Mouse (Mus musculus) MEL (cell line): ENCODE results near the gene Wdr89. TPM values are rescaled to one million over a fixed set of nuclear protein-coding genes. Genes with fewer than 3 reads are reported as not detected.

Experiments
- DNase-seq: peaks from one replicate; pipeline ENCODE4 v3.0.0; 2011; ENCODE audit warnings: low read depth, low spot score
- H3K27ac ChIP-seq: 2 replicates; pipeline ENCODE4 v1.5.1; 2012; ENCODE audit warnings: low read depth, mild to moderate bottlenecking, control low read depth, low read length, moderate library complexity; ENCODE audit not compliant: control insufficient read depth
- H3K27me3 ChIP-seq, 2 experiments: fragments of 150-350 bp in 1 of 2; sonication (generic) in 1 of 2; 2 replicates each; pipeline ENCODE4 v1.6.1; 2012; ENCODE audit warnings: low read length in 2 of 2, mild to moderate bottlenecking in 2 of 2, improper control_type of control experiment in 1 of 2, moderate library complexity in 1 of 2; ENCODE audit not compliant: insufficient read depth in 2 of 2, control insufficient read depth in 1 of 2
- H3K36me3 ChIP-seq, 2 experiments: 2 replicates each; pipeline ENCODE4 v1.6.1; 2012 to 2014; ENCODE audit warnings: low read length in 2 of 2, improper control_type of control experiment in 1 of 2, inconsistent platforms in 1 of 2, mild to moderate bottlenecking in 1 of 2; ENCODE audit not compliant: insufficient read depth in 2 of 2, control insufficient read depth in 1 of 2
- H3K4me1 ChIP-seq, 2 experiments: fragments of 150-350 bp in 1 of 2; sonication (generic) in 1 of 2; 2 replicates each; pipeline ENCODE4 v1.6.1; 2012; ENCODE audit warnings: low read length in 2 of 2, improper control_type of control experiment in 1 of 2, mild to moderate bottlenecking in 1 of 2; ENCODE audit not compliant: insufficient read depth in 2 of 2, control insufficient read depth in 1 of 2
- H3K4me3 ChIP-seq, 2 experiments: fragments of 150-350 bp in 1 of 2; sonication (generic) in 1 of 2; 2 replicates each; pipeline ENCODE4 v1.5.1; 2012; ENCODE audit warnings: low read depth in 2 of 2, low read length in 2 of 2, mild to moderate bottlenecking in 2 of 2, moderate library complexity in 2 of 2, control low read depth in 1 of 2, improper control_type of control experiment in 1 of 2; ENCODE audit not compliant: control insufficient read depth in 1 of 2, insufficient read depth in 1 of 2
- H3K79me2 ChIP-seq: 2 replicates; pipeline ENCODE4 v1.6.1; 2012; ENCODE audit warnings: mild to moderate bottlenecking, low read length, moderate library complexity; ENCODE audit not compliant: control insufficient read depth, poor library complexity, insufficient read depth
- H3K9ac ChIP-seq: 2 replicates; pipeline ENCODE4 v1.6.1; 2012; ENCODE audit warnings: low read depth, mild to moderate bottlenecking, control low read depth, low read length, moderate library complexity; ENCODE audit not compliant: control insufficient read depth, poor library complexity, severe bottlenecking
- H3K9me3 ChIP-seq: fragments of 150-350 bp; sonication (generic); replicated peaks from 2 replicates; pipeline ENCODE4 v1.6.1; 2012; ENCODE audit warnings: mild to moderate bottlenecking, low read length, improper control_type of control experiment, moderate library complexity; ENCODE audit not compliant: insufficient read depth
- CHD1 ChIP-seq: IDR thresholded peaks from 2 replicates; pipeline ENCODE4 v1.6.1; 2012; ENCODE audit warnings: low read depth, mild to moderate bottlenecking, inconsistent platforms, low read length, improper control_type of control experiment
- CTCF ChIP-seq, 3 experiments: IDR thresholded peaks in 2 of 3; conservative IDR thresholded peaks in 1 of 3; 2 replicates each; pipeline ENCODE4 v1.5.1; 2011 to 2012; ENCODE audit warnings: low read length in 3 of 3, low read depth in 2 of 3, mild to moderate bottlenecking in 2 of 3, improper control_type of control experiment in 1 of 3, inconsistent platforms in 1 of 3, mixed read lengths in 1 of 3, moderate library complexity in 1 of 3; ENCODE audit not compliant: control insufficient read depth in 1 of 3, insufficient read depth in 1 of 3, poor library complexity in 1 of 3, severe bottlenecking in 1 of 3
- E2F4 ChIP-seq: IDR thresholded peaks from 2 replicates; pipeline ENCODE4 v1.6.1; 2011; ENCODE audit warnings: low read depth, low read length, improper control_type of control experiment, borderline replicate concordance
- ELF1 ChIP-seq: IDR thresholded peaks from 2 replicates; pipeline ENCODE4 v1.6.1; 2014; ENCODE audit warnings: low read depth, mild to moderate bottlenecking, inconsistent platforms, low read length, improper control_type of control experiment, moderate library complexity
- EP300 ChIP-seq, 2 experiments: IDR thresholded peaks; 2 replicates each; pipeline ENCODE4 v1.6.1; 2011; ENCODE audit warnings: improper control_type of control experiment in 2 of 2, low read length in 2 of 2, low read depth in 1 of 2, mild to moderate bottlenecking in 1 of 2
- ETS1 ChIP-seq: IDR thresholded peaks from 2 replicates; pipeline ENCODE4 v1.6.1; 2012; ENCODE audit warnings: low read depth, mild to moderate bottlenecking, inconsistent platforms, low read length, improper control_type of control experiment, moderate library complexity
- GABPA ChIP-seq: IDR thresholded peaks from 2 replicates; pipeline ENCODE4 v1.6.1; 2012; ENCODE audit warnings: low read depth, mild to moderate bottlenecking, inconsistent platforms, low read length, improper control_type of control experiment, moderate library complexity
- GATA1 ChIP-seq: IDR thresholded peaks from 2 replicates; pipeline ENCODE4 v1.6.1; 2011; ENCODE audit warnings: low read depth, low read length, improper control_type of control experiment
- JUND ChIP-seq: IDR thresholded peaks from 2 replicates; pipeline ENCODE4 v1.6.1; 2011; ENCODE audit warnings: low read depth, mild to moderate bottlenecking, improper control_type of control experiment, low read length
- MAX ChIP-seq: IDR thresholded peaks from 2 replicates; pipeline ENCODE4 v1.6.1; 2011; ENCODE audit warnings: low read length, improper control_type of control experiment
- MAZ ChIP-seq: IDR thresholded peaks from 2 replicates; pipeline ENCODE4 v1.6.1; 2012; ENCODE audit warnings: low read depth, mild to moderate bottlenecking, inconsistent platforms, low read length, improper control_type of control experiment
- MEF2A ChIP-seq: IDR thresholded peaks from 2 replicates; pipeline ENCODE4 v1.6.1; 2014; ENCODE audit warnings: low read depth, mild to moderate bottlenecking, inconsistent platforms, low read length, improper control_type of control experiment; ENCODE audit not compliant: poor library complexity, insufficient replicate concordance, severe bottlenecking; ENCODE audit errors: extremely low read depth
- MXI1 ChIP-seq: IDR thresholded peaks from 2 replicates; pipeline ENCODE4 v1.6.1; 2011; ENCODE audit warnings: mild to moderate bottlenecking, low read depth, low read length, improper control_type of control experiment
- MYB ChIP-seq: IDR thresholded peaks from 2 replicates; pipeline ENCODE4 v1.6.1; 2011; ENCODE audit warnings: mild to moderate bottlenecking, low read depth, low read length, improper control_type of control experiment
- NELFE ChIP-seq: IDR thresholded peaks from 2 replicates; pipeline ENCODE4 v1.6.1; 2011; ENCODE audit warnings: low read depth, low read length, improper control_type of control experiment
- POLR2AphosphoS2 ChIP-seq: IDR thresholded peaks from 2 replicates; pipeline ENCODE4 v1.6.1; 2011; ENCODE audit warnings: low read length, improper control_type of control experiment
- POLR2AphosphoS5 ChIP-seq: IDR thresholded peaks from 2 replicates; pipeline ENCODE4 v1.6.1; 2012; ENCODE audit warnings: low read depth, borderline replicate concordance, mild to moderate bottlenecking, inconsistent platforms, low read length, moderate library complexity, mixed read lengths
- RAD21 ChIP-seq: IDR thresholded peaks from 2 replicates; pipeline ENCODE4 v1.6.1; 2011; ENCODE audit warnings: mild to moderate bottlenecking, low read depth, low read length, improper control_type of control experiment
- RCOR1 ChIP-seq: IDR thresholded peaks from 2 replicates; pipeline ENCODE4 v1.6.1; 2012; ENCODE audit warnings: low read depth, mild to moderate bottlenecking, inconsistent platforms, low read length, improper control_type of control experiment
- SMC3 ChIP-seq: IDR thresholded peaks from 2 replicates; pipeline ENCODE4 v1.6.1; 2011; ENCODE audit warnings: low read depth, low read length, improper control_type of control experiment
- TAL1 ChIP-seq: IDR thresholded peaks from 2 replicates; pipeline ENCODE4 v1.6.1; 2012; ENCODE audit warnings: mild to moderate bottlenecking, inconsistent platforms, low read length, moderate library complexity, mixed read lengths
- TCF12 ChIP-seq: IDR thresholded peaks from 2 replicates; pipeline ENCODE4 v1.6.1; 2014; ENCODE audit warnings: low read depth, mild to moderate bottlenecking, inconsistent platforms, low read length, improper control_type of control experiment, moderate library complexity
- UBTF ChIP-seq: IDR thresholded peaks from 2 replicates; pipeline ENCODE4 v1.6.1; 2012; ENCODE audit warnings: low read depth, mild to moderate bottlenecking, inconsistent platforms, low read length, improper control_type of control experiment, moderate library complexity, borderline replicate concordance; ENCODE audit not compliant: insufficient read depth
- USF1 ChIP-seq: IDR thresholded peaks from 2 replicates; pipeline ENCODE4 v1.6.1; 2014; ENCODE audit warnings: low read depth, mild to moderate bottlenecking, inconsistent platforms, low read length, improper control_type of control experiment, moderate library complexity
- USF2 ChIP-seq, 2 experiments: IDR thresholded peaks; 2 replicates each; pipeline ENCODE4 v1.6.1; 2011 to 2012; ENCODE audit warnings: improper control_type of control experiment in 2 of 2, low read length in 2 of 2, borderline replicate concordance in 1 of 2, inconsistent platforms in 1 of 2, low read depth in 1 of 2, mild to moderate bottlenecking in 1 of 2; ENCODE audit not compliant: insufficient read depth in 1 of 2
- ZKSCAN1 ChIP-seq: IDR thresholded peaks from 2 replicates; pipeline ENCODE4 v1.6.1; 2012; ENCODE audit warnings: low read depth, mild to moderate bottlenecking, inconsistent platforms, low read length, improper control_type of control experiment, moderate library complexity
- ZMIZ1 ChIP-seq: IDR thresholded peaks from 2 replicates; pipeline ENCODE4 v1.6.1; 2012; ENCODE audit warnings: low read depth, mild to moderate bottlenecking, inconsistent platforms, low read length, improper control_type of control experiment, moderate library complexity
- polyA plus RNA-seq, 2 experiments: library from polyadenylated mRNA; stranded (reverse) in 1 of 2; unstranded in 1 of 2; fragments of >175 nt in 1 of 2; fragments of >200 nt in 1 of 2; gene quantifications; 2 replicates each; pipeline versions ENCODE4 v1.2.1 to v1.2.4; 2012; ENCODE audit warnings: low replicate concordance in 2 of 2, low read depth in 1 of 2; ENCODE audit not compliant: insufficient read length in 2 of 2, insufficient read depth in 1 of 2, missing spikeins in 1 of 2
- total RNA-seq: library from RNA; depleted of rRNA; stranded (reverse); fragments of 300-350 nt; gene quantifications from 2 replicates; pipeline ENCODE4 v1.2.3, GENCODE M21; 2012

Gene Wdr89
- total and polyA plus RNA-seq, 3 experiments = 10.2 to 57.8 (median 31.2) TPM

DNA sequence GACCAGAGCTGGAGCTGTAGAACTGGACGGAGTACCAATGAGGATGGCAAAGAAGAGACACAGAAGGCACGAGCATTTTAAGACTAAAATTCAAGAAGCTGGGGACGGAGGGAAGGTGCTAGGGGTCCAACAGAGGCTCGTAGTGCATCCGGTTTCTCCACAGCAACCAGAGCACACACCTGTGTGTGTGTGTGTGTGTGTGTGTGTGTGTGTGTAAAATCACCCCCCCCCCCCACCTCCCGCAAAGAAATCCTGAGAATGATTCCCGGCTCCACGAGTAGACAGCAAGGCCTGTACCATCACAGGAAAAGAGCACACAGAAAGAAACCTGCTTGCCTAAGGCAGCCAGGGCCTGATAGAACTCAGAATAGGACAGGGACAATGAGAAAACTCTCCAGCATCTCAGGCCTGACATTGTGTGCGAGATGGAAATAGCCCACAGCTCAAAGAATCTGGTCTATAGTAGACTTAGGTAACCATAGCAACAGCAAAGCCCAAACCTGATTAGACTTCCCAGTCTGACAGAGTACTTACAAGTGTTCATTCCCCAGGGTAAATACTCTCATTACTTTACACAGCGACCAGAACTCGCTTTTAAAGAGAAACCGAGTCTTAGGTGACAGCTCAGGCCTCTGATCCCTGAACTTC, 20.2 kb downstream of the Wdr89 start:
- Histone ChIP-seq H3K9ac (no peak overlapping the region), H3K4me3 (no peak overlapping the region), H3K27me3 (no peaks in the 10 kb centered on the region), H3K4me1 (no peaks in the 10 kb centered on the region), H3K27ac (no peak overlapping the region), H3K79me2 (no peaks in the 10 kb centered on the region), H3K36me3 (peaks cover 0 to 2% of the 10 kb centered on the region in 2 experiments; a peak in 2 of 4 replicates), H3K9me3 (no peaks in the 10 kb centered on the region)
- DNase-seq = no peak
- TF ChIP-seq CHD1 (no peak), USF1 (no peak), MYB (no peak), POLR2AphosphoS2 (no peak), TCF12 (no peak), TAL1 (no peak), EP300 (IDR thresholded peaks at IDR 0.05; ENCODE audit: low read depth in 1 of 2, low read length in 2 of 2) (no peak), ETS1 (no peak), CTCF (IDR thresholded peaks at IDR 0.05 in 2 of 3, conservative IDR thresholded peaks at IDR 0.05 in 1 of 3; ENCODE audit: control insufficient read depth in 1 of 3, insufficient read depth in 1 of 3, low read depth in 2 of 3, low read length in 3 of 3, poor library complexity in 1 of 3, severe bottlenecking in 1 of 3) (no peak), GATA1 (no peak), E2F4 (no peak), GABPA (no peak), MAX (no peak), POLR2AphosphoS5 (no peak), USF2 (IDR thresholded peaks at IDR 0.05; ENCODE audit: borderline replicate concordance in 1 of 2, insufficient read depth in 1 of 2, low read depth in 1 of 2, low read length in 2 of 2) (no peak), ZKSCAN1 (no peak), MXI1 (no peak), UBTF (no peak), JUND (no peak), MEF2A (no peak)

DNA sequence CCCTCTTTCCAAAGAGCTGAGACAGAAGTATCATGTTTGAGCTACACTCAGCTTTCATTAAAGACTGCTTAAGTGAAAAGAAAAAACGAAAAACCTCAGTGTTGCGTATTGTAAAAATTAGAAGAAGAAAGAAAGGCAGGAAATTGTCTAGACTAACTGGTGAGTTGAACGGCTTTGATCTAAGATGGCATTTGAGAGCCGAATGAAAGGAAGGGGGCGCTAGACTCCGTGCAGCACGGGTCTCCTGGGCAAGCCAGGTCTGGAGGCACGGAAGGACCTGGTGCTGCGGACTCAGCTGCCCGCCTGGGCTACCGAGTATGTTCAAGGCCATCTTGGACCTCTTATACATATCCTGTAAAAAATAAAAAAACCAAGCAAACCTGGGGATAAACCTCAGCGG, 21.1 kb downstream of the Wdr89 start:
- Histone ChIP-seq H3K9ac (no peak overlapping the region), H3K79me2 (no peaks in the 10 kb centered on the region), H3K27ac (no peak overlapping the region), H3K27me3 (no peaks in the 10 kb centered on the region), H3K4me1 (no peaks in the 10 kb centered on the region), H3K9me3 (no peaks in the 10 kb centered on the region), H3K4me3 (no peak overlapping the region), H3K36me3 (peaks cover 0 to 2% of the 10 kb centered on the region in 2 experiments; a peak in 2 of 4 replicates)
- TF ChIP-seq ELF1 (no peak), CTCF (IDR thresholded peaks at IDR 0.05 in 2 of 3, conservative IDR thresholded peaks at IDR 0.05 in 1 of 3; ENCODE audit: control insufficient read depth in 1 of 3, insufficient read depth in 1 of 3, low read depth in 2 of 3, low read length in 3 of 3, poor library complexity in 1 of 3, severe bottlenecking in 1 of 3) (peak in 2 of 3 experiments; percentile 26 to 48; a peak in 3 of 6 replicates), NELFE (no peak), RCOR1 (no peak), RAD21 (no peak), POLR2AphosphoS2 (no peak), JUND (no peak), UBTF (no peak), ZMIZ1 (no peak), GABPA (no peak), SMC3 (0 out of 2 replicates have a peak, but pooled peaks have one; percentile 7), EP300 (IDR thresholded peaks at IDR 0.05; ENCODE audit: low read depth in 1 of 2, low read length in 2 of 2) (no peak), GATA1 (no peak), MYB (no peak), MXI1 (no peak), POLR2AphosphoS5 (no peak), MAZ (no peak), TCF12 (no peak)
- DNase-seq = no peak
